Mouse (Mus musculus): ENCODE results near the gene Lrmp. TPM values are rescaled to one million over a fixed set of nuclear protein-coding genes. Genes with fewer than 3 reads are reported as not detected.
A peak's percentile ranks its signal among the peaks of the same experiment; 100 is the strongest.

Gene Lrmp
- total and polyA plus RNA-seq, 3 experiments: 64.3 to 70.1 TPM; not detected in 1

GRCm38 (mm10) chr6:145120787-145121589 is 5.5 kb downstream of the Lrmp start (continued):
- peak; percentile 85; the same call in 1 of the 2 replicates for TF ChIP-seq CHD1 (IDR thresholded peaks at IDR 0.05; ENCODE audit: low read depth, low read length)
- TF ChIP-seq SMC3 (IDR thresholded peaks at IDR 0.05; ENCODE audit: low read depth, low read length): no peak
- TF ChIP-seq GATA1 (IDR thresholded peaks at IDR 0.05; ENCODE audit: low read depth, low read length): peak; percentile 56
- peak in 1 of 2 experiments; percentile 37; a peak in 3 of 4 replicates for TF ChIP-seq EP300 (IDR thresholded peaks at IDR 0.05; ENCODE audit: low read depth in 1 of 2, low read length in 2 of 2)

DNA sequence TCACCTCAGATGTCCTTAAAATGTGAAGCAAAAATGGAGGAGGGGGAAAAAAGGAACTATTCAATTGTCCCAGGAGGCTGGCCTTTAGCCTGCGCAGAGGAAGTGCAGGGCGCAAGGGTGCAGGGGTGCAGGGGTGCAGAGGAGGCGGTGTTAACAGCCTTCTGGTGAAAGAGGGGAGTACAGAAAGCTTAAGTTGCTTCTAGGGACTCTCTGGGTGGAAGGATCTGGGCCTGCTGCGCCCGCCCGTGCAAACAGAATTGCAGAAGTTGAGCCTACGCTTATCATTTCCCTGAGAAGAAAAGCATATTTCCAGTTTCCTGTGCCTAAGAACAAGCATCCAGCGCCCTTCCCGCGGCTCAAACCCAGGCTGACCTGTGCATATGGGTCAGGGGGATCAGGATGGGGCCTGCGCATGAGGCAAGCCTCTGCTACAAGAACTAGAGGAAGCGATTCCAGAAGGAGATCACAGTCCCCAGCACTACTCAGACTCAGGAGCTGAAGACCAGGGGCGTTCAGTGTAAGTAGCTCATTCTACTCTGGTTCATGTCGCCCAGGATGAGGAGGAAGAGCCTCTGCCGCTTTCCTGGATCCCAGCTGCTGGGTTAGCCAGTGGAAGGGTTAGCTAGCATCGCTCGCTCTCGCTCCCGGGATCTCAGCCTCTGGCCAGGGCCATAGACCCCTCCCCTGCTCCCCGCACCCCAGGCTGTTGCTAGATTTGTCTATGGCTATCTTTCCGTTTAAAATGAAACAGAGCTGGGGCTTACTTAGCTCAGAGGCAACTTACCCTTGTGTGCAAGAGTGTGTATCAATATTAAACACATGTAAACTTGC is 6.4 kb downstream of the Lrmp start:
- DNase-seq (ENCODE audit: low read depth, low spot score): peak; percentile 96
- peak overlapping the region; percentile 78 for H3K4me3 ChIP-seq (ENCODE audit: control insufficient read depth in 1 of 2, insufficient read depth in 1 of 2, low read depth in 2 of 2, low read length in 2 of 2)

More for the DNA sequence above, 6.4 kb downstream of the Lrmp start:
- peaks cover 0 to 39% of the 10 kb centered on the region in 2 experiments; a peak in 2 of 4 replicates for H3K36me3 ChIP-seq (ENCODE audit: control insufficient read depth in 1 of 2, insufficient read depth in 2 of 2, low read length in 2 of 2)
- H3K9me3 ChIP-seq (replicated peaks; ENCODE audit: insufficient read depth, low read length): no peaks in the 10 kb centered on the region
- no peaks in the 10 kb centered on the region for H3K27me3 ChIP-seq (ENCODE audit: control insufficient read depth in 1 of 2, insufficient read depth in 2 of 2, low read length in 2 of 2)
- peaks cover 21% of the 10 kb centered on the region for H3K79me2 ChIP-seq (ENCODE audit: control insufficient read depth, insufficient read depth, low read length, poor library complexity)
- H3K4me1 ChIP-seq (ENCODE audit: control insufficient read depth in 1 of 2, insufficient read depth in 2 of 2, low read length in 2 of 2): peaks cover 17 to 28% of the 10 kb centered on the region in 2 experiments
- peak overlapping the region; percentile 98 for H3K27ac ChIP-seq (ENCODE audit: control insufficient read depth, low read depth, low read length)
- H3K9ac ChIP-seq (ENCODE audit: control insufficient read depth, low read depth, low read length, poor library complexity, severe bottlenecking): peak overlapping the region; percentile 89
- peak; percentile 3 for TF ChIP-seq SIN3A (IDR thresholded peaks at IDR 0.05; ENCODE audit: low read length)
- TF ChIP-seq POLR2AphosphoS2 (IDR thresholded peaks at IDR 0.05; ENCODE audit: low read length): peak; percentile 39; the same call in 1 of the 2 replicates
- TF ChIP-seq ELF1 (IDR thresholded peaks at IDR 0.05; ENCODE audit: low read depth, low read length): 0 out of 2 replicates have a peak, but pooled peaks have one; percentile 47
- TF ChIP-seq TCF12 (IDR thresholded peaks at IDR 0.05; ENCODE audit: low read depth, low read length): peak; percentile 58; the same call in 1 of the 2 replicates
- TF ChIP-seq KAT2A (conservative IDR thresholded peaks at IDR 0.05; ENCODE audit: low read depth, low read length): no peak
- TF ChIP-seq MYC (IDR thresholded peaks at IDR 0.05; ENCODE audit: low read depth, low read length): 0 out of 2 replicates have a peak, but pooled peaks have one; percentile 12
- TF ChIP-seq MAFK (IDR thresholded peaks at IDR 0.05; ENCODE audit: borderline replicate concordance, low read depth, low read length): no peak
- peak; percentile 94 for TF ChIP-seq TBP (IDR thresholded peaks at IDR 0.05; ENCODE audit: low read depth, low read length)
- peak; percentile 55; the same call in 1 of the 2 replicates for TF ChIP-seq HCFC1 (IDR thresholded peaks at IDR 0.05; ENCODE audit: low read depth, low read length)
- peak; percentile 65; the same call in 1 of the 2 replicates for TF ChIP-seq ETS1 (IDR thresholded peaks at IDR 0.05; ENCODE audit: low read depth, low read length)
- TF ChIP-seq JUND (IDR thresholded peaks at IDR 0.05; ENCODE audit: low read depth, low read length): no peak
- peak; percentile 68; the same call in 1 of the 2 replicates for TF ChIP-seq MAZ (IDR thresholded peaks at IDR 0.05; ENCODE audit: low read depth, low read length)
- no peak for TF ChIP-seq ZNF384 (IDR thresholded peaks at IDR 0.05; ENCODE audit: low read depth, low read length)
- TF ChIP-seq UBTF (IDR thresholded peaks at IDR 0.05; ENCODE audit: borderline replicate concordance, insufficient read depth, low read depth, low read length): 0 out of 2 replicates have a peak, but pooled peaks have one; percentile 84
- peak; percentile 71 for TF ChIP-seq NELFE (IDR thresholded peaks at IDR 0.05; ENCODE audit: low read depth, low read length)
- TF ChIP-seq MXI1 (IDR thresholded peaks at IDR 0.05; ENCODE audit: low read depth, low read length): peak; percentile 18; the same call in 1 of the 2 replicates
- TF ChIP-seq GATA1 (IDR thresholded peaks at IDR 0.05; ENCODE audit: low read depth, low read length): no peak; the same call in 1 of the 2 replicates
- peak; percentile 55 to 76 for TF ChIP-seq POLR2A (IDR thresholded peaks at IDR 0.05; ENCODE audit: control insufficient read depth in 1 of 2, insufficient read depth in 1 of 2, low read depth in 1 of 2, low read length in 2 of 2, poor library complexity in 1 of 2)
- peak; percentile 26; the same call in 1 of the 2 replicates for TF ChIP-seq ZMIZ1 (IDR thresholded peaks at IDR 0.05; ENCODE audit: low read depth, low read length)
- TF ChIP-seq NRF1 (IDR thresholded peaks at IDR 0.05; ENCODE audit: insufficient read depth, low read depth, low read length, poor library complexity, severe bottlenecking): peak; percentile 62
- no peak for TF ChIP-seq CTCF (IDR thresholded peaks at IDR 0.05 in 2 of 3, conservative IDR thresholded peaks at IDR 0.05 in 1 of 3; ENCODE audit: control insufficient read depth in 1 of 3, insufficient read depth in 1 of 3, low read depth in 2 of 3, low read length in 3 of 3, poor library complexity in 1 of 3, severe bottlenecking in 1 of 3)
- TF ChIP-seq POLR2AphosphoS5 (IDR thresholded peaks at IDR 0.05; ENCODE audit: borderline replicate concordance, low read depth, low read length): no peak
- peak; percentile 55 to 57; a peak in 3 of 4 replicates for TF ChIP-seq EP300 (IDR thresholded peaks at IDR 0.05; ENCODE audit: low read depth in 1 of 2, low read length in 2 of 2)

All from MEL (cell line).